Mouse (Mus musculus) forebrain, postnatal 0 days (tissue): Measurements from ENCODE around the gene Rgs3. TPM values are rescaled to one million over a fixed set of nuclear protein-coding genes. Genes with fewer than 3 reads are reported as not detected.
A peak's percentile ranks its signal among the peaks of the same experiment; 100 is the strongest.

Experiments used
- ATAC-seq: fragments of 200-750 bp; cut with Nextera tagmentation; 2 replicates; pipeline ENCODE4 v1.8.0; 2017; ENCODE audit warnings: mild to moderate bottlenecking, moderate library complexity
- DNase-seq: peaks from one replicate; pipeline ENCODE4 v3.0.0-alpha.2; 2015
- H3K27ac ChIP-seq: fragments of 300-500 bp; sonication (generic); 2 replicates; pipeline ENCODE4 v1.5.1; 2014; ENCODE audit warnings: low read depth, mild to moderate bottlenecking, antibody characterized with exemption, low read length, moderate library complexity, mixed read lengths
- H3K27me3 ChIP-seq: fragments of 300-500 bp; sonication (generic); 2 replicates; pipeline ENCODE4 v1.6.1; 2014; ENCODE audit warnings: mild to moderate bottlenecking, low read length, mixed read lengths; ENCODE audit not compliant: insufficient read depth
- H3K36me3 ChIP-seq: fragments of 300-500 bp; sonication (generic); 2 replicates; pipeline ENCODE4 v1.6.1; 2014; ENCODE audit warnings: mild to moderate bottlenecking, moderate library complexity; ENCODE audit not compliant: insufficient read depth
- H3K4me1 ChIP-seq: fragments of 300-500 bp; sonication (generic); 2 replicates; pipeline ENCODE4 v1.6.1; 2014; ENCODE audit warnings: antibody characterized with exemption; ENCODE audit not compliant: insufficient read depth
- H3K4me2 ChIP-seq: fragments of 300-500 bp; sonication (generic); 2 replicates; pipeline ENCODE4 v1.6.1; 2014; ENCODE audit warnings: low read depth, mild to moderate bottlenecking, moderate library complexity
- H3K4me3 ChIP-seq: fragments of 300-500 bp; sonication (generic); 2 replicates; pipeline ENCODE4 v1.5.1; 2014; ENCODE audit warnings: low read depth, low read length, mixed read lengths
- H3K9ac ChIP-seq: fragments of 300-500 bp; sonication (generic); 2 replicates; pipeline ENCODE4 v1.6.1; 2014; ENCODE audit warnings: mild to moderate bottlenecking
- H3K9me3 ChIP-seq: fragments of 300-500 bp; sonication (generic); 2 replicates; pipeline ENCODE4 v1.6.1; 2016; ENCODE audit warnings: low read length
- CTCF ChIP-seq: sonication (generic); IDR thresholded peaks from 2 replicates; pipeline ENCODE4 v1.5.1; 2016; ENCODE audit warnings: antibody characterized with exemption, control low read depth, low read depth
- WGBS: fragments of 180-500 bp; shearing (Covaris S2); extraction: QIAGEN DNeasy Blood & Tissue Kit; methylation state at CpG from one replicate; pipeline ENCODE4 v1.1.7; 2014; 5-methylcytosine and 5-hydroxymethylcytosine counted together
- polyA plus RNA-seq: library from polyadenylated mRNA; unstranded; fragments of >200 nt; fragmentation: Nextera tagmentation; extraction: Ambion mirVana; gene quantifications from 2 replicates; pipeline ENCODE4 v1.2.1, GENCODE M21; 2015
- total RNA-seq: library from RNA; depleted of rRNA; stranded (reverse); fragments of >200 nt; gene quantifications from 2 replicates; pipeline ENCODE4 v1.2.3, GENCODE M21; 2014

Rgs3 gene
- total and polyA plus RNA-seq, 2 experiments from 2014 or later, result 47.3 to 63.5 TPM

- Histone ChIP-seq H3K27ac (no peak overlapping the region), H3K9me3 (no peaks in the 10 kb centered on the region), H3K9ac (peak overlapping the region; percentile 65), H3K4me2 (peak overlapping the region; percentile 71), H3K36me3 (no peaks in the 10 kb centered on the region; the same call in 1 of the 2 replicates), H3K4me1 (peaks cover 20% of the 10 kb centered on the region), H3K27me3 (no peaks in the 10 kb centered on the region), H3K4me3 (peak overlapping the region; percentile 55)
- no peak for TF ChIP-seq CTCF
- WGBS, result 77% methylated on average over 2 of the region's 2 CpGs
- DNase-seq, result no peak
- no peak for ATAC-seq
Observed at GRCm38 (mm10) chr4:62675394-62675793, 115.7 kb downstream of the Rgs3 start.

GRCm38 (mm10) chr4:62677047-62677737 is 117.5 kb downstream of the Rgs3 start:
- Histone ChIP-seq H3K4me1 (peaks cover 20% of the 10 kb centered on the region), H3K9ac (no peak overlapping the region), H3K9me3 (no peaks in the 10 kb centered on the region), H3K27ac (no peak overlapping the region), H3K4me2 (peak overlapping the region; percentile 71), H3K4me3 (no peak overlapping the region), H3K27me3 (no peaks in the 10 kb centered on the region), H3K36me3 (no peaks in the 10 kb centered on the region; the same call in 1 of the 2 replicates)
- no peak for TF ChIP-seq CTCF
- ATAC-seq (no peak), DNase-seq (no peak)
- WGBS, result 56% methylated on average over 10 of the region's 10 CpGs

GRCm38 (mm10) chr4:62679157-62679556 is 119.5 kb downstream of the Rgs3 start:
- H3K27me3 ChIP-seq, result no peaks in the 10 kb centered on the region

GRCm38 (mm10) chr4:62681467-62681866 is 121.8 kb downstream of the Rgs3 start:
- Histone ChIP-seq H3K27ac (no peak overlapping the region), H3K27me3 (no peaks in the 10 kb centered on the region), H3K4me1 (peaks cover 10% of the 10 kb centered on the region), H3K9ac (no peak overlapping the region), H3K36me3 (no peaks in the 10 kb centered on the region; the same call in 1 of the 2 replicates), H3K4me3 (no peak overlapping the region), H3K9me3 (no peaks in the 10 kb centered on the region), H3K4me2 (no peak overlapping the region)
- DNase-seq (no peak), ATAC-seq (no peak)
- WGBS, result 87% methylated on average over 11 of the region's 11 CpGs
- TF ChIP-seq CTCF, result no peak

More at GRCm38 (mm10) chr4:62679157-62679556, 119.5 kb downstream of the Rgs3 start:
- H3K4me2 ChIP-seq, result no peak overlapping the region
- peaks cover 20% of the 10 kb centered on the region for H3K4me1 ChIP-seq
- ATAC-seq (no peak), DNase-seq (no peak)
- WGBS, result 66% methylated on average over 9 of the region's 9 CpGs
- no peak for TF ChIP-seq CTCF
- H3K36me3 ChIP-seq, result no peaks in the 10 kb centered on the region; the same call in 1 of the 2 replicates
- no peak overlapping the region for H3K4me3 ChIP-seq
- no peak overlapping the region for H3K27ac ChIP-seq
- H3K9ac ChIP-seq, result no peak overlapping the region
- no peaks in the 10 kb centered on the region for H3K9me3 ChIP-seq

- no peaks in the 10 kb centered on the region for H3K27me3 ChIP-seq
- no peak overlapping the region for H3K9ac ChIP-seq
- H3K27ac ChIP-seq, result no peak overlapping the region
- no peaks in the 10 kb centered on the region for H3K9me3 ChIP-seq
- H3K4me1 ChIP-seq, result peaks cover 3% of the 10 kb centered on the region
- ATAC-seq (no peak), DNase-seq (no peak)
- 90% methylated on average over 8 of the region's 8 CpGs for WGBS
- TF ChIP-seq CTCF, result no peak
- no peak overlapping the region for H3K4me3 ChIP-seq
- H3K4me2 ChIP-seq, result no peak overlapping the region
- H3K36me3 ChIP-seq, result no peaks in the 10 kb centered on the region; the same call in 1 of the 2 replicates
Observed at GRCm38 (mm10) chr4:62682371-62682770, 122.7 kb downstream of the Rgs3 start.

GRCm38 (mm10) chr4:62683148-62683547 is 123.5 kb downstream of the Rgs3 start:
- H3K36me3 ChIP-seq, result no peaks in the 10 kb centered on the region; the same call in 1 of the 2 replicates
- no peak overlapping the region for H3K4me3 ChIP-seq
- H3K4me1 ChIP-seq, result no peaks in the 10 kb centered on the region; the same call in 1 of the 2 replicates
- H3K27me3 ChIP-seq, result no peaks in the 10 kb centered on the region
- no peak overlapping the region for H3K27ac ChIP-seq
- no peak overlapping the region for H3K9ac ChIP-seq
- WGBS, result 88% methylated on average over 6 of the region's 6 CpGs
- no peaks in the 10 kb centered on the region for H3K9me3 ChIP-seq
- DNase-seq (no peak), ATAC-seq (no peak)
- no peak overlapping the region for H3K4me2 ChIP-seq
- no peak for TF ChIP-seq CTCF

- no peak for TF ChIP-seq CTCF
- Histone ChIP-seq H3K9ac (no peak overlapping the region), H3K4me1 (no peaks in the 10 kb centered on the region), H3K27ac (no peak overlapping the region), H3K4me3 (no peak overlapping the region), H3K27me3 (no peaks in the 10 kb centered on the region), H3K9me3 (no peaks in the 10 kb centered on the region), H3K4me2 (no peak overlapping the region), H3K36me3 (no peaks in the 10 kb centered on the region; the same call in 1 of the 2 replicates)
- 84% methylated on average over 3 of the region's 3 CpGs for WGBS
- DNase-seq (no peak), ATAC-seq (no peak)
Observed at GRCm38 (mm10) chr4:62684351-62684750, 124.7 kb downstream of the Rgs3 start.
